Mouse (Mus musculus): Measurements from ENCODE around the gene Orai1. TPM values are rescaled to one million over a fixed set of nuclear protein-coding genes. Genes with fewer than 3 reads are reported as not detected.

The Orai1 gene
- polyA plus RNA-seq, 1 experiment = 36.7 TPM

- Histone ChIP-seq H3K4me2 (ENCODE audit: low read depth) (no peak overlapping the region), H3K36me3 (ENCODE audit: control insufficient read depth, insufficient read depth) (no peaks in the 10 kb centered on the region), H3K27me3 (ENCODE audit: control insufficient read depth, insufficient read depth, insufficient read length) (no peaks in the 10 kb centered on the region), H3K79me2 (ENCODE audit: control insufficient read depth, insufficient read depth) (no peaks in the 10 kb centered on the region), H3ac (ENCODE audit: control insufficient read depth, insufficient read length) (no peak overlapping the region), H3K4me3 (no peak overlapping the region)
- TF ChIP-seq TCF3 (IDR thresholded peaks at IDR 0.05; ENCODE audit: insufficient read length, low read depth) (no peak), TCF12 (IDR thresholded peaks at IDR 0.05; ENCODE audit: insufficient read depth, poor library complexity, severe bottlenecking) (no peak), REST (IDR thresholded peaks at IDR 0.05; ENCODE audit: insufficient read depth, insufficient read length) (no peak), USF1 (IDR thresholded peaks at IDR 0.05; ENCODE audit: low read depth) (no peak), MYOD1 (IDR thresholded peaks at IDR 0.05; ENCODE audit: control insufficient read depth in 1 of 3, insufficient read length in 2 of 3, low read depth in 2 of 3) (no peak), E2F4 (IDR thresholded peaks at IDR 0.05; ENCODE audit: insufficient read depth) (no peak), SRF (IDR thresholded peaks at IDR 0.05; ENCODE audit: control insufficient read depth, insufficient read length, low read depth) (no peak), MAX (IDR thresholded peaks at IDR 0.05; ENCODE audit: low read depth) (no peak)
Measured at GRCm38 (mm10) chr5:123063141-123063540, 48.3 kb downstream of the Orai1 start.

DNA sequence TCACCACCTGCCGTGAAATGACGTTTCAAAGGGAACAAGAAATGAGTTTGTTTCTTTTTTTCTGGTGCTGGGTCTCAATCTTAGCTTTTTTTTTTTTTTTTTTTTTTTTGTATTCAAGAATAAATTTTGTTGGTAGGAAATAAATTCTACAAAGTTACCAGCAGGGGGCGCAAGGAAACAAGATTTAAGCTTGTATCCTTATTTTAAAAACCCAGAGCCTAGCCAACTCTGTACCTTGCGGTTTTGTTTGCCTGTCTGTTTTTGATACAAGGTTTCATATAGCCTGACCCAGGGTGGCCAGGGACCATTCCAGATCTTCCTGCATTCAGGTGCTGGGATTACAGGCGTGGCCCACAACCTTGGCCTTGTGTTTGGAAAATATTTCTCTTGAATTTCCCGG is 49.3 kb downstream of the Orai1 start:
- Histone ChIP-seq H3K79me2 (ENCODE audit: control insufficient read depth, insufficient read depth) (no peaks in the 10 kb centered on the region), H3K27me3 (ENCODE audit: control insufficient read depth, insufficient read depth, insufficient read length) (no peaks in the 10 kb centered on the region), H3K36me3 (ENCODE audit: control insufficient read depth, insufficient read depth) (no peaks in the 10 kb centered on the region), H3K4me2 (ENCODE audit: low read depth) (no peak overlapping the region), H3ac (ENCODE audit: control insufficient read depth, insufficient read length) (no peak overlapping the region), H3K4me3 (no peak overlapping the region)
- TF ChIP-seq POLR2A (IDR thresholded peaks at IDR 0.05; ENCODE audit: insufficient read length, low read depth) (no peak), CEBPB (IDR thresholded peaks at IDR 0.05; ENCODE audit: insufficient read depth, poor library complexity, severe bottlenecking) (no peak), SRF (IDR thresholded peaks at IDR 0.05; ENCODE audit: control insufficient read depth, insufficient read length, low read depth) (no peak), MYOG (IDR thresholded peaks at IDR 0.05; ENCODE audit: control insufficient read depth in 1 of 3, insufficient read depth in 1 of 3, insufficient read length in 2 of 3, low read depth in 2 of 3) (no peak), USF1 (IDR thresholded peaks at IDR 0.05; ENCODE audit: low read depth) (no peak), MAX (IDR thresholded peaks at IDR 0.05; ENCODE audit: low read depth) (no peak), REST (IDR thresholded peaks at IDR 0.05; ENCODE audit: insufficient read depth, insufficient read length) (no peak)

GRCm38 (mm10) chr5:123067395-123067995 is 52.6 kb downstream of the Orai1 start:
- TF ChIP-seq SRF (IDR thresholded peaks at IDR 0.05; ENCODE audit: control insufficient read depth, insufficient read length, low read depth) (no peak), MAX (IDR thresholded peaks at IDR 0.05; ENCODE audit: low read depth) (no peak), POLR2AphosphoS2 (IDR thresholded peaks at IDR 0.05; ENCODE audit: insufficient read length, low read depth) (no peak), POLR2A (IDR thresholded peaks at IDR 0.05; ENCODE audit: insufficient read length, low read depth) (no peak), E2F4 (IDR thresholded peaks at IDR 0.05; ENCODE audit: insufficient read depth) (no peak), TCF3 (IDR thresholded peaks at IDR 0.05; ENCODE audit: insufficient read length, low read depth) (no peak), REST (IDR thresholded peaks at IDR 0.05; ENCODE audit: insufficient read depth, insufficient read length) (no peak), CEBPB (IDR thresholded peaks at IDR 0.05; ENCODE audit: insufficient read depth, poor library complexity, severe bottlenecking) (peak; percentile 66; the same call in 1 of the 2 replicates), USF1 (IDR thresholded peaks at IDR 0.05; ENCODE audit: low read depth) (no peak), MYOD1 (IDR thresholded peaks at IDR 0.05; ENCODE audit: control insufficient read depth in 1 of 3, insufficient read length in 2 of 3, low read depth in 2 of 3) (peak in 2 of 3 experiments; percentile 24 to 58), TCF12 (IDR thresholded peaks at IDR 0.05; ENCODE audit: insufficient read depth, poor library complexity, severe bottlenecking) (peak; percentile 37), MYOG (IDR thresholded peaks at IDR 0.05; ENCODE audit: control insufficient read depth in 1 of 3, insufficient read depth in 1 of 3, insufficient read length in 2 of 3, low read depth in 2 of 3) (peak in 2 of 3 experiments; percentile 45 to 92)

DNA sequence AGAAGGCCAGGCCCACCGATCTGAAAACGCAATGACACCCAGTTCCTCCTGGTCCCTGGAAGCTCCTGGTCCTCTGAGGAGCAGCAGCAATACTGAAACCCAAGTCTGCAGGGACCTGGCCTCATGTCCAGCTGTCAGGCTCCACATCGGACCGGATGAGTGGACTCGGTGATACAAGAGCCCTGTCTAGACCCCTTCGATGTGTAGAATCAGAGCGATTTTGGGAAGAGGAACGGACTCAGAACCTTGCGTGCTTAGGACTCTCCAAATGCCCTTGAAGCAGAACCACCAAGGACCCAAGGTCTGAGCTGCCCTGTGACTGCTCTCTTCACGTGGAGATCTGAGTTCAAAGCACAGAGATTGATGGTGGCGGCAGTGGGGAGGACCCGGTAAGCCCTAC is 53.2 kb downstream of the Orai1 start, which contains the start of gene Tmem120b:
Gene Tmem120b (plus strand): TSS at position 301 of the 400 bp plus-strand sequence.
- no peaks in the 10 kb centered on the region for H3K79me2 ChIP-seq (ENCODE audit: control insufficient read depth, insufficient read depth)
- no peak within 1 kb of the TSS for H3ac ChIP-seq (ENCODE audit: control insufficient read depth, insufficient read length)
- H3K36me3 ChIP-seq (ENCODE audit: control insufficient read depth, insufficient read depth) = no peaks in the 10 kb centered on the region
- H3K4me3 ChIP-seq = no peak within 1 kb of the TSS
- no peaks in the 10 kb centered on the region for H3K27me3 ChIP-seq (ENCODE audit: control insufficient read depth, insufficient read depth, insufficient read length)
- TF ChIP-seq POLR2A (IDR thresholded peaks at IDR 0.05; ENCODE audit: insufficient read length, low read depth) (no peak), MYOD1 (IDR thresholded peaks at IDR 0.05; ENCODE audit: control insufficient read depth in 1 of 3, insufficient read length in 2 of 3, low read depth in 2 of 3) (no peak), POLR2AphosphoS2 (IDR thresholded peaks at IDR 0.05; ENCODE audit: insufficient read length, low read depth) (no peak), SRF (IDR thresholded peaks at IDR 0.05; ENCODE audit: control insufficient read depth, insufficient read length, low read depth) (no peak), REST (IDR thresholded peaks at IDR 0.05; ENCODE audit: insufficient read depth, insufficient read length) (no peak), MYOG (IDR thresholded peaks at IDR 0.05; ENCODE audit: control insufficient read depth in 1 of 3, insufficient read depth in 1 of 3, insufficient read length in 2 of 3, low read depth in 2 of 3) (no peak)
- H3K4me2 ChIP-seq (ENCODE audit: low read depth) = no peak within 1 kb of the TSS

More at GRCm38 (mm10) chr5:123067395-123067995, 52.6 kb downstream of the Orai1 start:
- H3ac ChIP-seq (ENCODE audit: control insufficient read depth, insufficient read length) = no peak overlapping the region
- no peak overlapping the region for H3K4me3 ChIP-seq
- H3K79me2 ChIP-seq (ENCODE audit: control insufficient read depth, insufficient read depth) = no peaks in the 10 kb centered on the region
- no peak overlapping the region for H3K4me2 ChIP-seq (ENCODE audit: low read depth)
- no peaks in the 10 kb centered on the region for H3K27me3 ChIP-seq (ENCODE audit: control insufficient read depth, insufficient read depth, insufficient read length)
- H3K36me3 ChIP-seq (ENCODE audit: control insufficient read depth, insufficient read depth) = no peaks in the 10 kb centered on the region

DNA sequence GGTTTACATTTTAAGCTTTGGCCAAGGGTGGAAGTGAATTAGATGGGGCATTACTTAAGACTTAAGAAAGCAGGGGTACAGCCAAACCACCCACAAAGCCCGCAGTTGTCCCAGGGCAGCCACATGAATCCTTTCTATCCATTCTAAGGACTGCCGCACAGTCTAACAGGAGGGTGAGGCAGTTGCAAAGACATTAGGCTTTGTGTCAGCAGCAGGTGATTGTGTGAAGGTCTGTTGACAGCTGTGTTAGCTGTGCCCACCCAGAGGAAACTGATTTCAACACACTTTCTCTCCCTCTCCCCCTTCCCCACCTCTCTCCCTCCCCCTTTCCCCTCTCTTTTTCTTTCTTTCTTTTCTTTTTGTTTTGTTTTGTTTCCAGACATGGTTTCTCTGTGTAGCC is 53.8 kb downstream of the Orai1 start:
- H3ac ChIP-seq (ENCODE audit: control insufficient read depth, insufficient read length) = no peak overlapping the region
- TF ChIP-seq MAX (IDR thresholded peaks at IDR 0.05; ENCODE audit: low read depth) (no peak), CEBPB (IDR thresholded peaks at IDR 0.05; ENCODE audit: insufficient read depth, poor library complexity, severe bottlenecking) (no peak), REST (IDR thresholded peaks at IDR 0.05; ENCODE audit: insufficient read depth, insufficient read length) (no peak), MYOG (IDR thresholded peaks at IDR 0.05; ENCODE audit: control insufficient read depth in 1 of 3, insufficient read depth in 1 of 3, insufficient read length in 2 of 3, low read depth in 2 of 3) (peak in 1 of 3 experiments; percentile 67), MYOD1 (IDR thresholded peaks at IDR 0.05; ENCODE audit: control insufficient read depth in 1 of 3, insufficient read length in 2 of 3, low read depth in 2 of 3) (peak in 2 of 3 experiments; percentile 54 to 70)

More for the DNA sequence above, 53.8 kb downstream of the Orai1 start:
- no peaks in the 10 kb centered on the region for H3K36me3 ChIP-seq (ENCODE audit: control insufficient read depth, insufficient read depth)
- H3K79me2 ChIP-seq (ENCODE audit: control insufficient read depth, insufficient read depth) = no peaks in the 10 kb centered on the region
- H3K4me3 ChIP-seq = no peak overlapping the region
- H3K27me3 ChIP-seq (ENCODE audit: control insufficient read depth, insufficient read depth, insufficient read length) = no peaks in the 10 kb centered on the region
- H3K4me2 ChIP-seq (ENCODE audit: low read depth) = no peak overlapping the region

Measured in myocyte (in vitro differentiated cells).